Mouse (Mus musculus) thymus, adult 2 months (tissue): Measurements from ENCODE around the gene Map1b.

Source experiments
- CTCF ChIP-seq: fragments of 200-500 bp; IDR thresholded peaks from 2 replicates; pipeline ENCODE4 v1.5.1; 2012; ENCODE audit warnings: mild to moderate bottlenecking, control low read depth, low read length, moderate library complexity, borderline replicate concordance; ENCODE audit not compliant: control insufficient read depth, poor library complexity, insufficient read depth; ENCODE audit errors: extremely low read depth
- POLR2A ChIP-seq: fragments of 200-500 bp; IDR thresholded peaks from 2 replicates; pipeline ENCODE4 v1.6.1; 2012; ENCODE audit warnings: mild to moderate bottlenecking, low read length, control low read depth, moderate library complexity; ENCODE audit not compliant: control insufficient read depth, poor library complexity, insufficient read depth; ENCODE audit errors: extremely low read depth

- no peak for TF ChIP-seq POLR2A
- TF ChIP-seq CTCF = no peak
These were observed 27.2 kb downstream of the Map1b start for GRCm38 (mm10) chr13:99489175-99489574.
